Mouse (Mus musculus) heart, postnatal 0 days (tissue): ENCODE measurements around the gene Prph2.

Source experiments
- CTCF ChIP-seq: IDR thresholded peaks from 2 replicates; pipeline ENCODE4 v1.5.1; 2016; ENCODE audit warnings: antibody characterized with exemption, control low read depth, low read depth
- EP300 ChIP-seq: IDR thresholded peaks from 2 replicates; pipeline ENCODE4 v1.6.1; 2016; ENCODE audit warnings: antibody characterized with exemption, low read depth

- TF ChIP-seq EP300, result no peak
- no peak for TF ChIP-seq CTCF
Measured at GRCm38 (mm10) chr17:46870913-46871312, 39.3 kb upstream of the Prph2 start.
